Mouse (Mus musculus) heart, adult 18-20 months (tissue): Measurements from ENCODE around the gene Nme1. TPM values are rescaled to one million over a fixed set of nuclear protein-coding genes. Genes with fewer than 3 reads are reported as not detected.

Source experiments
- total RNA-seq, 2 experiments: library from RNA; stranded (reverse); gene quantifications; 2 replicates each; pipeline ENCODE4 v1.2.3; 2021

Nme1 gene
- total RNA-seq, 2 experiments from 2014 or later: 13.4 to 15.6 TPM

Other genes starting within 250 kb of the Nme1 start
- gene Utp18, start 82.8 kb downstream of the Nme1 start, total RNA-seq: 10 to 100 TPM in 1 of 2 experiments, 1 to 10 TPM in 1; 9.4 to 10.5 TPM
- gene Mbtd1, start 82.7 kb downstream of the Nme1 start, total RNA-seq: 10 to 100 TPM; 10.6 to 11.9 TPM
- 1,000 to 10,000 TPM; 1,028 to 1,153 TPM for gene Nme2, start 12.3 kb downstream of the Nme1 start, total RNA-seq
- 10 to 100 TPM in 1 of 2 experiments, 1 to 10 TPM in 1; 8.9 to 27.6 TPM for gene Gm20390, start 228 bp downstream of the Nme1 start, total RNA-seq
- gene Spag9, start 27.6 kb upstream of the Nme1 start, total RNA-seq: 100 to 1,000 TPM; 137 to 139 TPM
- gene Tob1, start 242.9 kb upstream of the Nme1 start, total RNA-seq: 10 to 100 TPM; 47.5 to 50.4 TPM